In the genomic region with DNA sequence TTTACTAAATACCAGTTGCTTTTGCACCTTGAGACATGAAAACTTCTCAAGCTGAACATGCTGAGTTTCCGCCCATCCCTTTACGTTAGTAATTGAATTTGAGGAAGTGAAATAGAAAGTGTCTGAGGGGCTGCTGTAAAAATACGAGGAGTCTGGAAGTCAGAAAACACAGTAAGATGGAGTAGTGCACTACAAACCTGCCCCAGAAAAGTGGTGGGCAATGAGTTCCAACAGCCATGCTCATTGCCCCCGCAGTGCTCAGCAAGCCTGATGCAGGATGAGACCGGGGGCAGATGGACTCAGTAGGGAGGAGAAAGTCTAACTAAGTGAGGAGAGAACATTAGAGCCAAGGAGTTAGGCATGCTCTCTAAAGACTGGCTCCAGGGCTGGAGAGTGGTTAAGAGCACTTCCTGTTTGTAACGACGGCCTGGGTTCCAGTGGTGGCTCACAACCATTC, we compare ENCODE assay signal across 17 mouse cellular contexts. TPM values are rescaled to one million over a fixed set of nuclear protein-coding genes. Genes with fewer than 3 reads are reported as not detected.
DNase-seq lines count a peak whose midpoint lies in the region; ATAC-seq and TF ChIP-seq lines count a peak whose summit lies in the region.
"Had no signal": no experiment of that assay in that cellular context is flagged by ENCODE, and none has a peak within 500 bp of the region (broad histone marks: within the 10 kb centered on the region; RNA-seq: fewer than 3 reads in every experiment).

No protein-coding gene starts in this region.

- TF ChIP-seq POLR2A in bone marrow, adult 2 months (IDR thresholded peaks at IDR 0.05; ENCODE audit: borderline replicate concordance, control insufficient read depth, low read depth, low read length), result no peak
- no peak for TF ChIP-seq POLR2A in small intestine, adult 2 months (IDR thresholded peaks at IDR 0.05; ENCODE audit: low read depth, low read length)

- H3K36me3 ChIP-seq in liver, embryonic 15.5 days (replicated peaks), result no peaks in the 10 kb centered on the region
- H3K36me3 ChIP-seq in small intestine, adult 2 months (ENCODE audit: control insufficient read depth, insufficient read depth, low read length), result no peaks in the 10 kb centered on the region
- H3K36me3 ChIP-seq: embryonic facial prominence, embryonic 13.5 days; hindbrain, embryonic 10.5 days; intestine, embryonic 15.5 days; midbrain, embryonic 12.5 days had no signal

- no peak for ATAC-seq in liver, embryonic 15.5 days (ENCODE audit: insufficient read depth)
- ATAC-seq: intestine, embryonic 15.5 days had no signal

- TF ChIP-seq CTCF in bone marrow, adult 2 months (IDR thresholded peaks at IDR 0.05; ENCODE audit: control insufficient read depth, insufficient read depth, low read length), result no peak
- TF ChIP-seq CTCF in small intestine, adult 2 months (IDR thresholded peaks at IDR 0.05; ENCODE audit: extremely low read depth, insufficient read length, insufficient replicate concordance, low read depth, low read length), result no peak

- H3K27ac ChIP-seq in bone marrow, adult 2 months (ENCODE audit: control insufficient read depth, insufficient read depth, low read depth, low read length, poor library complexity), result peak overlapping the region; percentile 83
- peak overlapping the region; percentile 42; the same call in 1 of the 2 replicates for H3K27ac ChIP-seq in liver, embryonic 15.5 days (replicated peaks)
- peak overlapping the region; percentile 49 for H3K27ac ChIP-seq in small intestine, adult 2 months (ENCODE audit: insufficient read depth, low read depth, low read length)
- H3K27ac ChIP-seq: embryonic facial prominence, embryonic 13.5 days; hindbrain, embryonic 10.5 days; intestine, embryonic 15.5 days; midbrain, embryonic 12.5 days had no signal

- H3K9ac ChIP-seq in liver, embryonic 15.5 days, result no peak overlapping the region
- H3K9ac ChIP-seq: embryonic facial prominence, embryonic 13.5 days; intestine, embryonic 15.5 days; midbrain, embryonic 12.5 days had no signal

- H3K4me2 ChIP-seq in liver, embryonic 15.5 days, result no peak overlapping the region
- H3K4me2 ChIP-seq: embryonic facial prominence, embryonic 13.5 days; intestine, embryonic 15.5 days; midbrain, embryonic 12.5 days had no signal

- no peaks in the 10 kb centered on the region for H3K27me3 ChIP-seq in liver, embryonic 15.5 days
- H3K27me3 ChIP-seq in small intestine, adult 2 months (ENCODE audit: control insufficient read depth, insufficient read depth, low read length), result no peaks in the 10 kb centered on the region
- H3K27me3 ChIP-seq: embryonic facial prominence, embryonic 13.5 days; intestine, embryonic 15.5 days; midbrain, embryonic 12.5 days had no signal

- H3K4me3 ChIP-seq in bone marrow, adult 2 months (replicated peaks; ENCODE audit: control insufficient read depth, low read depth, low read length), result peak overlapping the region; percentile 61
- H3K4me3 ChIP-seq in liver, embryonic 15.5 days (replicated peaks), result no peak overlapping the region
- no peak overlapping the region for H3K4me3 ChIP-seq in small intestine, adult 2 months (ENCODE audit: low read depth, low read length)
- H3K4me3 ChIP-seq: embryonic facial prominence, embryonic 13.5 days; hindbrain, embryonic 10.5 days; intestine, embryonic 15.5 days; midbrain, embryonic 12.5 days had no signal

- H3K4me1 ChIP-seq in bone marrow, adult 2 months (ENCODE audit: control insufficient read depth, insufficient read depth, low read length), result peaks cover 6% of the 10 kb centered on the region
- 0 out of 2 replicates have a peak, but pooled peaks cover 6% of the 10 kb centered on the region for H3K4me1 ChIP-seq in liver, embryonic 15.5 days (replicated peaks)
- H3K4me1 ChIP-seq in small intestine, adult 2 months (ENCODE audit: control insufficient read depth, insufficient read depth, insufficient read length, low read length), result peaks cover 4% of the 10 kb centered on the region; the same call in 1 of the 2 replicates
- H3K4me1 ChIP-seq: hindbrain, embryonic 10.5 days; intestine, embryonic 15.5 days had no signal

- peak; percentile 30 for DNase-seq in lung, postnatal 36 days
- no peak for DNase-seq in lung, postnatal 10 days
- no peak for DNase-seq in kidney, postnatal 25 days
- no peak for DNase-seq in frontal cortex, postnatal 36 days (ENCODE audit: low spot score in 2 of 2)
- DNase-seq: adrenal gland, adult 8-10 months; cerebellum, postnatal 36 days; lung, adult 18-20 months had no signal

- no peaks in the 10 kb centered on the region for H3K9me3 ChIP-seq in liver, embryonic 15.5 days (replicated peaks)
- H3K9me3 ChIP-seq: embryonic facial prominence, embryonic 13.5 days; hindbrain, embryonic 10.5 days; intestine, embryonic 15.5 days had no signal

- 16% methylated on average over 7 of the region's 7 CpGs for WGBS in bone marrow, adult 2 months
- WGBS in liver, embryonic 15.5 days (ENCODE audit: insufficient replicate concordance), result 44% methylated on average over 7 of the region's 7 CpGs
- WGBS in small intestine, adult 2 months, result 72% methylated on average over 7 of the region's 7 CpGs

RNA-seq across cellular contexts. Expression of a gene that starts 5.3 kb away (rescaled TPM):
- polyA plus RNA-seq in bone marrow, adult 2 months (2011; ENCODE audit: insufficient read depth, insufficient read length, low replicate concordance, missing spikeins), result 34.0 and 40.3 TPM in 2 replicates
- polyA plus RNA-seq in liver, embryonic 15.5 days (2015; fragmentation: Nextera tagmentation; extraction: Ambion mirVana), result 28.8 and 32.2 TPM in 2 replicates
- polyA plus RNA-seq in small intestine, adult 2 months (2012; rRNA removed), result 1.0 and 3.1 TPM in 2 replicates

RNA-seq across cellular contexts. Expression of a gene that starts 33.1 kb away (rescaled TPM):
- not detected in 2 replicates for polyA plus RNA-seq in bone marrow, adult 2 months (2011; ENCODE audit: insufficient read depth, insufficient read length, low replicate concordance, missing spikeins)
- polyA plus RNA-seq in liver, embryonic 15.5 days (2015; fragmentation: Nextera tagmentation; extraction: Ambion mirVana), result not detected in 2 replicates
- polyA plus RNA-seq in small intestine, adult 2 months (2012; rRNA removed), result not detected in 2 replicates
- polyA plus RNA-seq: embryonic facial prominence, embryonic 13.5 days; forebrain, embryonic 11.5 days; hindbrain, embryonic 10.5 days; intestine, embryonic 15.5 days; kidney, embryonic 16.5 days; midbrain, embryonic 12.5 days; thymus, postnatal 0 days had no signal
